Mouse (Mus musculus): ENCODE results near the gene 1700028J19Rik. TPM values are rescaled to one million over a fixed set of nuclear protein-coding genes. Genes with fewer than 3 reads are reported as not detected.
"Not testable (repeated sequence)": the region's sequence is repeated elsewhere in the genome, so short reads cannot be mapped to it uniquely, and the experiment has no call there.

The 1700028J19Rik gene
- polyA plus RNA-seq, 1 experiment from 2014 or later = 1.1 TPM

- Histone ChIP-seq H3K9ac (replicated peaks) (peak overlapping the region; percentile 95), H3K4me1 (peaks cover 20% of the 10 kb centered on the region), H3K4me2 (replicated peaks) (peak overlapping the region; percentile 80), H3K27ac (replicated peaks) (peak overlapping the region; percentile 87), H3K27me3 (no peaks in the 10 kb centered on the region), H3K4me3 (peak overlapping the region; percentile 93), H3K9me3 (no peaks in the 10 kb centered on the region), H3K36me3 (peaks cover 36% of the 10 kb centered on the region)
- 0% methylated on average over 23 of the region's 23 CpGs for WGBS
- peak; percentile 25 for ATAC-seq (ENCODE audit: low FRiP score, low read depth)
Observed at GRCm38 (mm10) chr7:44246984-44247470, 532 bp upstream of the 1700028J19Rik start.

GRCm38 (mm10) chr7:44244080-44244479, 2.4 kb downstream of the 1700028J19Rik start:
- no peaks in the 10 kb centered on the region for H3K9me3 ChIP-seq
- no peak for ATAC-seq (ENCODE audit: low FRiP score, low read depth)
- H3K4me2 ChIP-seq (replicated peaks) = no peak overlapping the region
- H3K27ac ChIP-seq (replicated peaks) = no peak overlapping the region
- peaks cover 20% of the 10 kb centered on the region for H3K4me1 ChIP-seq
- H3K4me3 ChIP-seq = no peak overlapping the region
- 48% methylated on average over 1 of the region's 1 CpGs for WGBS
- 0 out of 2 replicates have a peak, but pooled peaks cover 5% of the 10 kb centered on the region for H3K27me3 ChIP-seq
- H3K9ac ChIP-seq (replicated peaks) = no peak overlapping the region
- peaks cover 9% of the 10 kb centered on the region for H3K36me3 ChIP-seq

- Histone ChIP-seq H3K4me1 (peaks cover 7% of the 10 kb centered on the region), H3K27me3 (0 out of 2 replicates have a peak, but pooled peaks cover 5% of the 10 kb centered on the region), H3K4me2 (replicated peaks) (no peak overlapping the region), H3K9me3 (no peaks in the 10 kb centered on the region), H3K27ac (replicated peaks) (no peak overlapping the region), H3K9ac (replicated peaks) (no peak overlapping the region), H3K36me3 (no peaks in the 10 kb centered on the region), H3K4me3 (no peak overlapping the region)
- 76% methylated on average over 2 of the region's 2 CpGs for WGBS
- no peak for ATAC-seq (ENCODE audit: low FRiP score, low read depth)
Observed at GRCm38 (mm10) chr7:44241163-44241562, 5.3 kb downstream of the 1700028J19Rik start.

- no peaks in the 10 kb centered on the region for H3K9me3 ChIP-seq
- peaks cover 6% of the 10 kb centered on the region for H3K4me1 ChIP-seq
- 57% methylated on average over 1 of the region's 1 CpGs for WGBS
- no peak overlapping the region for H3K4me2 ChIP-seq (replicated peaks)
- no peak overlapping the region for H3K27ac ChIP-seq (replicated peaks)
- H3K27me3 ChIP-seq = 0 out of 2 replicates have a peak, but pooled peaks cover 5% of the 10 kb centered on the region
- H3K4me3 ChIP-seq = no peak overlapping the region
- ATAC-seq (ENCODE audit: low FRiP score, low read depth) = no peak
- no peaks in the 10 kb centered on the region for H3K36me3 ChIP-seq
- no peak overlapping the region for H3K9ac ChIP-seq (replicated peaks)
Observed at GRCm38 (mm10) chr7:44240712-44241111, 5.8 kb downstream of the 1700028J19Rik start.

GRCm38 (mm10) chr7:44239913-44240312, 6.6 kb downstream of the 1700028J19Rik start:
- no peaks in the 10 kb centered on the region for H3K9me3 ChIP-seq
- no peaks in the 10 kb centered on the region for H3K4me1 ChIP-seq
- H3K36me3 ChIP-seq = no peaks in the 10 kb centered on the region
- H3K27me3 ChIP-seq = 0 out of 2 replicates have a peak, but pooled peaks cover 5% of the 10 kb centered on the region
- H3K4me2 ChIP-seq (replicated peaks) = no peak overlapping the region
- no peak overlapping the region for H3K4me3 ChIP-seq
- WGBS = 72% methylated on average over 2 of the region's 2 CpGs
- H3K27ac ChIP-seq (replicated peaks) = no peak overlapping the region
- ATAC-seq (ENCODE audit: low FRiP score, low read depth) = no peak
- H3K9ac ChIP-seq (replicated peaks) = no peak overlapping the region

GRCm38 (mm10) chr7:44235909-44236308, 10.6 kb downstream of the 1700028J19Rik start, which contains the start of gene Gm36864:
Gene Gm36864, plus strand, starts transcription at chr7:44236177.
- no peak within 1 kb of the TSS for H3K4me2 ChIP-seq (replicated peaks)
- no peaks in the 10 kb centered on the region for H3K36me3 ChIP-seq
- no peaks in the 10 kb centered on the region for H3K4me1 ChIP-seq
- ATAC-seq (ENCODE audit: low FRiP score, low read depth) = no peak
- H3K27me3 ChIP-seq = 0 out of 2 replicates have a peak, but pooled peaks cover 5% of the 10 kb centered on the region
- WGBS = 90% methylated on average over 3 of the region's 3 CpGs
- no peak within 1 kb of the TSS for H3K9ac ChIP-seq (replicated peaks)
- no peaks in the 10 kb centered on the region for H3K9me3 ChIP-seq
- no peak within 1 kb of the TSS for H3K4me3 ChIP-seq
- no peak within 1 kb of the TSS for H3K27ac ChIP-seq (replicated peaks)

GRCm38 (mm10) chr7:44225076-44225475, 21.4 kb downstream of the 1700028J19Rik start, which contains the start of gene Klk1:
Gene Klk1, plus strand, starts transcription at chr7:44225360.
- Histone ChIP-seq H3K36me3 (no peaks in the 10 kb centered on the region), H3K27me3 (peaks cover 5% of the 10 kb centered on the region; the same call in 1 of the 2 replicates), H3K4me3 (no peak within 1 kb of the TSS), H3K9me3 (no peaks in the 10 kb centered on the region), H3K4me2 (replicated peaks) (no peak within 1 kb of the TSS), H3K9ac (replicated peaks) (no peak within 1 kb of the TSS), H3K4me1 (no peaks in the 10 kb centered on the region), H3K27ac (replicated peaks) (no peak within 1 kb of the TSS)
- WGBS = 80% methylated on average over 1 of the region's 1 CpGs
- ATAC-seq (ENCODE audit: low FRiP score, low read depth) = no peak

- 76% methylated on average over 6 of the region's 6 CpGs for WGBS
- not testable (repeated sequence) for H3K9ac ChIP-seq (replicated peaks); H3K4me1 ChIP-seq; H3K4me3 ChIP-seq; H3K27me3 ChIP-seq; ATAC-seq (ENCODE audit: low FRiP score, low read depth); H3K4me2 ChIP-seq (replicated peaks); H3K9me3 ChIP-seq; H3K27ac ChIP-seq (replicated peaks); H3K36me3 ChIP-seq
Observed at GRCm38 (mm10) chr7:44222335-44222734, 24.2 kb downstream of the 1700028J19Rik start.

- not testable (repeated sequence) for H3K4me1 ChIP-seq; H3K27ac ChIP-seq (replicated peaks); H3K36me3 ChIP-seq; H3K4me3 ChIP-seq; H3K27me3 ChIP-seq; H3K4me2 ChIP-seq (replicated peaks); H3K9ac ChIP-seq (replicated peaks); H3K9me3 ChIP-seq; ATAC-seq (ENCODE audit: low FRiP score, low read depth)
- WGBS = 70% methylated on average over 9 of the region's 10 CpGs
Observed at GRCm38 (mm10) chr7:44221601-44222000, 24.9 kb downstream of the 1700028J19Rik start.

GRCm38 (mm10) chr7:44215645-44216044, 30.9 kb downstream of the 1700028J19Rik start, which contains the start of gene Klk1b5:
Gene Klk1b5, plus strand, starts transcription at chr7:44215945.
- H3K4me2 ChIP-seq (replicated peaks) = no peak within 1 kb of the TSS
- H3K27ac ChIP-seq (replicated peaks) = no peak within 1 kb of the TSS
- no peak within 1 kb of the TSS for H3K4me3 ChIP-seq
- no peak for ATAC-seq (ENCODE audit: low FRiP score, low read depth)
- H3K9me3 ChIP-seq = no peaks in the 10 kb centered on the region
- H3K9ac ChIP-seq (replicated peaks) = no peak within 1 kb of the TSS
- H3K27me3 ChIP-seq = no peaks in the 10 kb centered on the region
- WGBS = 78% methylated on average over 1 of the region's 1 CpGs
- H3K4me1 ChIP-seq = no peaks in the 10 kb centered on the region
- H3K36me3 ChIP-seq = no peaks in the 10 kb centered on the region

GRCm38 (mm10) chr7:44208307-44208706, 38.2 kb downstream of the 1700028J19Rik start:
- no peak overlapping the region for H3K27ac ChIP-seq (replicated peaks)
- no peak for ATAC-seq (ENCODE audit: low FRiP score, low read depth)
- H3K27me3 ChIP-seq = no peaks in the 10 kb centered on the region
- no peaks in the 10 kb centered on the region for H3K9me3 ChIP-seq
- H3K4me3 ChIP-seq = no peak overlapping the region
- no peak overlapping the region for H3K9ac ChIP-seq (replicated peaks)
- H3K4me2 ChIP-seq (replicated peaks) = no peak overlapping the region
- no peaks in the 10 kb centered on the region for H3K36me3 ChIP-seq
- H3K4me1 ChIP-seq = no peaks in the 10 kb centered on the region
- 85% methylated on average over 3 of the region's 3 CpGs for WGBS

GRCm38 (mm10) chr7:44207135-44207534, 39.4 kb downstream of the 1700028J19Rik start, which contains the start of gene Klk1b4:
Gene Klk1b4, plus strand, starts transcription at chr7:44207435.
- not testable (repeated sequence) for H3K27ac ChIP-seq (replicated peaks); H3K27me3 ChIP-seq; H3K9me3 ChIP-seq; H3K4me1 ChIP-seq; ATAC-seq (ENCODE audit: low FRiP score, low read depth); H3K4me2 ChIP-seq (replicated peaks); H3K4me3 ChIP-seq; H3K9ac ChIP-seq (replicated peaks); H3K36me3 ChIP-seq
- 65% methylated on average over 3 of the region's 3 CpGs for WGBS

- WGBS = 66% methylated on average over 3 of the region's 3 CpGs
Observed at GRCm38 (mm10) chr7:44197891-44198290, 48.6 kb downstream of the 1700028J19Rik start, which contains the start of gene Klk1b3. Gene Klk1b3, plus strand, starts transcription at chr7:44198191.

More at GRCm38 (mm10) chr7:44197891-44198290, 48.6 kb downstream of the 1700028J19Rik start, which contains the start of gene Klk1b3:
- no peak within 1 kb of the TSS for H3K4me2 ChIP-seq (replicated peaks)
- H3K4me3 ChIP-seq = no peak within 1 kb of the TSS
- no peak within 1 kb of the TSS for H3K27ac ChIP-seq (replicated peaks)
- H3K9ac ChIP-seq (replicated peaks) = no peak within 1 kb of the TSS
- H3K9me3 ChIP-seq = no peaks in the 10 kb centered on the region
- no peaks in the 10 kb centered on the region for H3K27me3 ChIP-seq
- H3K4me1 ChIP-seq = no peaks in the 10 kb centered on the region
- H3K36me3 ChIP-seq = no peaks in the 10 kb centered on the region
- ATAC-seq (ENCODE audit: low FRiP score, low read depth) = no peak

Measured in midbrain, embryonic 12.5 days (tissue).